Mouse (Mus musculus) midbrain, embryonic 10.5 days (tissue): ENCODE measurements at regions not wholly inside any gene's neighbourhood (a gene's known extent, or its start where the extent isn't known, plus 50 kb on each side); places are given as distances from the start of the nearest gene placed in this dataset.

Experiments used
- DNase-seq: peaks from one replicate; pipeline ENCODE4 v3.0.0-alpha.2; 2017; ENCODE audit warnings: low spot score
- H3K27ac ChIP-seq: fragments of 300-500 bp; sonication (generic); replicated peaks from 2 replicates; pipeline ENCODE4 v1.5.1; 2016; ENCODE audit warnings: mild to moderate bottlenecking
- H3K27me3 ChIP-seq: fragments of 300-500 bp; sonication (generic); 2 replicates; pipeline ENCODE4 v1.6.1; 2016; ENCODE audit warnings: low read depth, mild to moderate bottlenecking; ENCODE audit not compliant: poor library complexity, severe bottlenecking
- H3K36me3 ChIP-seq: fragments of 300-500 bp; sonication (generic); 2 replicates; pipeline ENCODE4 v1.6.1; 2016; ENCODE audit warnings: mild to moderate bottlenecking, moderate library complexity
- H3K4me1 ChIP-seq: fragments of 300-500 bp; sonication (generic); 2 replicates; pipeline ENCODE4 v1.6.1; 2016
- H3K4me3 ChIP-seq: fragments of 300-500 bp; sonication (generic); 2 replicates; pipeline ENCODE4 v1.5.1; 2016; ENCODE audit warnings: mild to moderate bottlenecking, moderate library complexity
- H3K9me3 ChIP-seq: fragments of 300-500 bp; sonication (generic); replicated peaks from 2 replicates; pipeline ENCODE4 v1.6.1; 2016; ENCODE audit warnings: mild to moderate bottlenecking
- WGBS: fragments of 180-500 bp; shearing (Covaris S2); methylation state at CpG from one replicate; pipeline ENCODE4 v1.1.7; 2016; 5-methylcytosine and 5-hydroxymethylcytosine counted together

GRCm38 (mm10) chr17:4173951-4174361 is 477.9 kb upstream of the Nox3 start:
- H3K4me3 ChIP-seq: no peak overlapping the region
- no peaks in the 10 kb centered on the region for H3K36me3 ChIP-seq
- WGBS: 62% methylated on average over 4 of the region's 4 CpGs
- no peaks in the 10 kb centered on the region for H3K27me3 ChIP-seq
- H3K9me3 ChIP-seq: no peaks in the 10 kb centered on the region
- no peak for DNase-seq
- peaks cover 16% of the 10 kb centered on the region; the same call in 1 of the 2 replicates for H3K4me1 ChIP-seq
- H3K27ac ChIP-seq: no peak overlapping the region

- WGBS: 71% methylated on average over 9 of the region's 9 CpGs
- no peaks in the 10 kb centered on the region for H3K36me3 ChIP-seq
- peaks cover 16% of the 10 kb centered on the region; the same call in 1 of the 2 replicates for H3K4me1 ChIP-seq
- H3K9me3 ChIP-seq: no peaks in the 10 kb centered on the region
- no peaks in the 10 kb centered on the region for H3K27me3 ChIP-seq
- no peak for DNase-seq
- no peak overlapping the region for H3K27ac ChIP-seq
- H3K4me3 ChIP-seq: no peak overlapping the region
These were observed 478.9 kb upstream of the Nox3 start for GRCm38 (mm10) chr17:4175006-4175405.

GRCm38 (mm10) chr17:4176524-4176923 is 480.5 kb upstream of the Nox3 start:
- 93% methylated on average over 3 of the region's 3 CpGs for WGBS
- no peaks in the 10 kb centered on the region for H3K36me3 ChIP-seq

GRCm38 (mm10) chr17:4177485-4178150 is 481.6 kb upstream of the Nox3 start:
- 83% methylated on average over 9 of the region's 9 CpGs for WGBS
- no peak overlapping the region for H3K4me3 ChIP-seq
- H3K9me3 ChIP-seq: no peaks in the 10 kb centered on the region
- no peak overlapping the region for H3K27ac ChIP-seq
- H3K36me3 ChIP-seq: no peaks in the 10 kb centered on the region
- no peak for DNase-seq
- H3K27me3 ChIP-seq: no peaks in the 10 kb centered on the region
- H3K4me1 ChIP-seq: peaks cover 16% of the 10 kb centered on the region; the same call in 1 of the 2 replicates

More at GRCm38 (mm10) chr17:4176524-4176923, 480.5 kb upstream of the Nox3 start:
- DNase-seq: no peak
- no peaks in the 10 kb centered on the region for H3K27me3 ChIP-seq
- no peaks in the 10 kb centered on the region for H3K9me3 ChIP-seq
- H3K4me3 ChIP-seq: no peak overlapping the region
- peaks cover 16% of the 10 kb centered on the region; the same call in 1 of the 2 replicates for H3K4me1 ChIP-seq
- H3K27ac ChIP-seq: no peak overlapping the region

GRCm38 (mm10) chr17:4179271-4179670 is 483.2 kb upstream of the Nox3 start:
- WGBS: 63% methylated on average over 1 of the region's 1 CpGs
- H3K9me3 ChIP-seq: no peaks in the 10 kb centered on the region
- no peaks in the 10 kb centered on the region for H3K27me3 ChIP-seq
- no peak overlapping the region for H3K27ac ChIP-seq
- peaks cover 8% of the 10 kb centered on the region; the same call in 1 of the 2 replicates for H3K4me1 ChIP-seq
- no peak for DNase-seq
- no peaks in the 10 kb centered on the region for H3K36me3 ChIP-seq
- no peak overlapping the region for H3K4me3 ChIP-seq

GRCm38 (mm10) chr17:4182106-4182505 is 486.0 kb upstream of the Nox3 start:
- no peaks in the 10 kb centered on the region for H3K27me3 ChIP-seq
- 100% methylated on average over 1 of the region's 1 CpGs for WGBS
- DNase-seq: no peak

GRCm38 (mm10) chr17:4186802-4187201 is 490.7 kb upstream of the Nox3 start:
- H3K27me3 ChIP-seq: no peaks in the 10 kb centered on the region
- WGBS: 80% methylated on average over 9 of the region's 9 CpGs

More at GRCm38 (mm10) chr17:4182106-4182505, 486.0 kb upstream of the Nox3 start:
- Histone ChIP-seq H3K4me1 (no peaks in the 10 kb centered on the region), H3K27ac (no peak overlapping the region), H3K9me3 (no peaks in the 10 kb centered on the region), H3K36me3 (no peaks in the 10 kb centered on the region), H3K4me3 (no peak overlapping the region)

GRCm38 (mm10) chr17:4187606-4188005 is 491.5 kb upstream of the Nox3 start:
- Histone ChIP-seq H3K36me3 (no peaks in the 10 kb centered on the region), H3K9me3 (no peaks in the 10 kb centered on the region), H3K4me1 (no peaks in the 10 kb centered on the region), H3K27me3 (no peaks in the 10 kb centered on the region), H3K27ac (no peak overlapping the region), H3K4me3 (no peak overlapping the region)
- 92% methylated on average over 4 of the region's 4 CpGs for WGBS
- no peak for DNase-seq

More at GRCm38 (mm10) chr17:4186802-4187201, 490.7 kb upstream of the Nox3 start:
- Histone ChIP-seq H3K4me1 (no peaks in the 10 kb centered on the region), H3K4me3 (no peak overlapping the region), H3K27ac (no peak overlapping the region), H3K36me3 (no peaks in the 10 kb centered on the region), H3K9me3 (no peaks in the 10 kb centered on the region)
- DNase-seq: no peak

GRCm38 (mm10) chr17:4196793-4197448 is 500.9 kb upstream of the Nox3 start:
- DNase-seq: peak; percentile 7
- Histone ChIP-seq H3K4me3 (no peak overlapping the region), H3K36me3 (no peaks in the 10 kb centered on the region), H3K9me3 (no peaks in the 10 kb centered on the region), H3K27ac (no peak overlapping the region), H3K27me3 (no peaks in the 10 kb centered on the region), H3K4me1 (no peaks in the 10 kb centered on the region)
- 81% methylated on average over 8 of the region's 8 CpGs for WGBS

GRCm38 (mm10) chr17:4198001-4198400 is 501.9 kb upstream of the Nox3 start:
- Histone ChIP-seq H3K9me3 (no peaks in the 10 kb centered on the region), H3K36me3 (no peaks in the 10 kb centered on the region), H3K27ac (no peak overlapping the region), H3K27me3 (no peaks in the 10 kb centered on the region), H3K4me1 (no peaks in the 10 kb centered on the region), H3K4me3 (no peak overlapping the region)
- WGBS: 87% methylated on average over 3 of the region's 3 CpGs
- no peak for DNase-seq

GRCm38 (mm10) chr17:4199698-4200153 is 503.7 kb upstream of the Nox3 start:
- Histone ChIP-seq H3K27ac (no peak overlapping the region), H3K36me3 (no peaks in the 10 kb centered on the region), H3K4me1 (no peaks in the 10 kb centered on the region), H3K27me3 (no peaks in the 10 kb centered on the region), H3K9me3 (no peaks in the 10 kb centered on the region), H3K4me3 (no peak overlapping the region)
- no peak for DNase-seq
- 84% methylated on average over 2 of the region's 2 CpGs for WGBS

GRCm38 (mm10) chr17:4201300-4201699 is 505.2 kb upstream of the Nox3 start:
- Histone ChIP-seq H3K4me3 (no peak overlapping the region), H3K27me3 (no peaks in the 10 kb centered on the region), H3K4me1 (no peaks in the 10 kb centered on the region), H3K9me3 (no peaks in the 10 kb centered on the region), H3K36me3 (no peaks in the 10 kb centered on the region), H3K27ac (no peak overlapping the region)
- DNase-seq: no peak
- 91% methylated on average over 4 of the region's 4 CpGs for WGBS
